Mouse (Mus musculus) liver, embryonic 15.5 days (tissue): ENCODE results near the gene Bag3. TPM values are rescaled to one million over a fixed set of nuclear protein-coding genes. Genes with fewer than 3 reads are reported as not detected.
"Not testable (repeated sequence)": the region's sequence is repeated elsewhere in the genome, so short reads cannot be mapped to it uniquely, and the experiment has no call there.

Experiments used
- ATAC-seq: fragments of 200-750 bp; cut with Nextera tagmentation; 2 replicates; pipeline ENCODE4 v1.8.0; 2017; ENCODE audit warnings: moderate number of reproducible peaks, mild to moderate bottlenecking, moderate library complexity; ENCODE audit not compliant: insufficient read depth
- H3K27ac ChIP-seq: fragments of 300-500 bp; sonication (generic); replicated peaks from 2 replicates; pipeline ENCODE4 v1.5.1; 2015; ENCODE audit warnings: mild to moderate bottlenecking, inconsistent platforms
- H3K27me3 ChIP-seq: fragments of 300-500 bp; sonication (generic); 2 replicates; pipeline ENCODE4 v1.6.1; 2015; ENCODE audit warnings: mild to moderate bottlenecking, inconsistent platforms
- H3K36me3 ChIP-seq: fragments of 300-500 bp; sonication (generic); replicated peaks from 2 replicates; pipeline ENCODE4 v1.6.1; 2015; ENCODE audit warnings: moderate library complexity, mild to moderate bottlenecking, inconsistent platforms
- H3K4me1 ChIP-seq: fragments of 300-500 bp; sonication (generic); replicated peaks from 2 replicates; pipeline ENCODE4 v1.6.1; 2015; ENCODE audit warnings: inconsistent platforms
- H3K4me2 ChIP-seq: fragments of 300-500 bp; sonication (generic); 2 replicates; pipeline ENCODE4 v1.6.1; 2015; ENCODE audit warnings: moderate library complexity, mild to moderate bottlenecking, inconsistent platforms
- H3K4me3 ChIP-seq: fragments of 300-500 bp; sonication (generic); replicated peaks from 2 replicates; pipeline ENCODE4 v1.5.1; 2015; ENCODE audit warnings: mild to moderate bottlenecking, inconsistent platforms
- H3K9ac ChIP-seq: fragments of 300-500 bp; sonication (generic); 2 replicates; pipeline ENCODE4 v1.6.1; 2015; ENCODE audit warnings: moderate library complexity, mild to moderate bottlenecking, inconsistent platforms
- H3K9me3 ChIP-seq: fragments of 300-500 bp; sonication (generic); replicated peaks from 2 replicates; pipeline ENCODE4 v1.6.1; 2016; ENCODE audit warnings: inconsistent platforms
- WGBS: fragments of 180-500 bp; shearing (Covaris S2); methylation state at CpG from one replicate; pipeline ENCODE4 v1.1.7; 2015; ENCODE audit warnings: mixed read lengths; ENCODE audit not compliant: insufficient replicate concordance; 5-methylcytosine and 5-hydroxymethylcytosine counted together
- polyA plus RNA-seq: library from polyadenylated mRNA; unstranded; fragments of >200 nt; fragmentation: Nextera tagmentation; extraction: Ambion mirVana; gene quantifications from 2 replicates; pipeline ENCODE4 v1.2.1, GENCODE M21; 2015

Gene Bag3
- polyA plus RNA-seq, 1 experiment from 2014 or later: 2.6 TPM

DNA sequence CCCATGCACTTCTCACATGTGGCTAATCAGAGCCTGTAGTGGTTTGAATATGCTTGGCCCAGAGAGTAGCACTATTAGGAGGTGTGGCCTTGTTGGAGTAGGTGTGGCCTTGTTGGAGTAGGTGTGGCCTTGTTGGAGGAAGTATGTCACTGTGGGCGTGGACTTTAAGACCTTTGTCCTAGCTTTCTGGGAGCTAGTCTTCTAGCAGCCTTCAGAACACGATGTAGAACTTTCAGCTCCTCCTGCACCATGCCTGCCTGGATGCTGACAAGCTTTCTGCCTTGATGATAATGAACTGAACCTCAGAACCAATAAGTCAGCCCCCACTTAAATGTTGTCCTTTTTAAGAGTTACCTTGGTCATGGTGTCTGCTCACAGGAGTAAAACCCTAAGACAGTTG lies 46.0 kb downstream of the Bag3 start:
- not testable (repeated sequence) for H3K4me1 ChIP-seq, H3K9ac ChIP-seq, H3K4me2 ChIP-seq, H3K27ac ChIP-seq, H3K4me3 ChIP-seq, H3K9me3 ChIP-seq, H3K36me3 ChIP-seq, ATAC-seq, H3K27me3 ChIP-seq
- WGBS: 76% methylated on average over 2 of the region's 2 CpGs

DNA sequence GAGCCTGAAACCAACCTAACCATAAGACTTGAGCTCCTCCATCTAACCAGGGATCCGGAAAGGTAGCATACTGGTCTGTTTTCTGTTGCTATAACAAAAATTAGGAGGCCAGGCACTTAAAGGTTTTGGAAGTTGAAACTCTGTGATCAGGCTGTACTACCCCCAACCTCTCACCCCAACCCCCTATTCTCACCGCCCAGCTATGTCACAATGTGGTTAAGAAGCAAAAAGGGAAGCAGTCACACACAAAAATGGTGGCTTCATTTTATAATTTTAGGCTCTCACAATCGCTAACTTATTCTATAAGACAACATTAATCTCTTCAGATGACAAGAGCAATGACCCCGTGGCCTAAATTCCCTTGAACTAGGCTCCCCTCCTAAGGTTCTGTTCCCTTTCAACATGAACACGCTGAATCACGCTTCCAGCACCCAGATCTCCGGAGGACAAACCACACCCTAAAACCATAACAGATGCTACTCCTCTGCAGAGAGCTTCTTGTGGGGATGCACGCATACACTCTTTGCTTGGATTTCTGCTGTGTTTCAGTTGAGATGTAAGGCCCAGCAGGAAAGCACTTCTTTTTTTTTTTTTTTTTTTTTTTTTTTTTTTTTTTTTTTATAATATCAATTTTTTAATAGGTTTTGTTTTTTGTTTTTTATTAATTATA lies 46.7 kb downstream of the Bag3 start:
- WGBS: 43% methylated on average over 8 of the region's 8 CpGs
- H3K9me3 ChIP-seq: no peaks in the 10 kb centered on the region
- no peaks in the 10 kb centered on the region for H3K36me3 ChIP-seq
- no peak for ATAC-seq
- H3K27me3 ChIP-seq: no peaks in the 10 kb centered on the region
- no peak overlapping the region for H3K4me2 ChIP-seq
- no peak overlapping the region for H3K27ac ChIP-seq
- peaks cover 7% of the 10 kb centered on the region; the same call in 1 of the 2 replicates for H3K4me1 ChIP-seq
- no peak overlapping the region for H3K4me3 ChIP-seq
- H3K9ac ChIP-seq: no peak overlapping the region

- not testable (repeated sequence) for H3K4me1 ChIP-seq, H3K4me2 ChIP-seq, H3K27me3 ChIP-seq, H3K36me3 ChIP-seq, H3K27ac ChIP-seq, ATAC-seq, H3K9me3 ChIP-seq, H3K4me3 ChIP-seq, H3K9ac ChIP-seq
- 76% methylated on average over 7 of the region's 7 CpGs for WGBS
Measured at GRCm38 (mm10) chr7:128570657-128571056, 47.2 kb downstream of the Bag3 start.

DNA sequence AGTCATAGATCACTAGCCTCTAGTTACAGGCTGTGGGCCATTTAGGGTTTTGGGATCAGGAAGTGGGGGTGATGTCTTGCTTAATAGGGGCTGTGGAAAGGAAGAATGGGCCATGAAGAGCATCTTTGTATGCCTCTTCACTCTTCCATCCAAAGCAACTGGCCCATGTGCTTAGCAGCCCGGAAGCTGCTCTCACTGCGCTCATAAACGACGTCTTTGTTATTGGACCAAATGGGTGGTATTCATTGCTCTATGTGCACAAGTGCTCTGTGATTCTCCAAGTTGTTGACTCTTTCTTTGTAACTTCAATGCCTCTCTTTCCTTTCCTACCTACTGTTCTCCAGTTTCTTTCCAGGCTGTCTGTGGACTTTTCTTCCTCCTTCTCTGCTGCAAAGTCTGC lies 48.6 kb downstream of the Bag3 start:
- H3K36me3 ChIP-seq: no peaks in the 10 kb centered on the region

DNA sequence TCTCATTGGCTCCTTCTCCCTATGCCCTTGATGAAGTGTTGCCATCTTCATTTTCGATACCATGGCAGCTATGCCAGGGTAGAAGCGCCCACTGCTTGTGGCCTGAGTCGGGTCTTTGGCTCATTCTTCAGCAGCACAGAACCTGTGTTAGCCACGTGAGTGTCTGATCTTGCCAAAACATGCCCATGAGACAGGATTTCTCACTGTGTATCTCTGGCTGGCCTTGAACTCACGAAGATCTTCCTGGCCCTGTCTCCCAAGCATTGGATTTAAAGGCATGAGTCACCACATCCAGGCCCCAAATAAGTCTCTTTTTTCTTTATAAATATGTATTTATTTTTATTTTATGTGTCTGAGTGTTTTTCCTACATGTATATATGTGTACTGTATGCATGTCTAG lies 51.8 kb downstream of the Bag3 start:
- 67% methylated on average over 5 of the region's 5 CpGs for WGBS
- Histone ChIP-seq H3K4me2 (no peak overlapping the region), H3K27ac (no peak overlapping the region), H3K9me3 (no peaks in the 10 kb centered on the region), H3K9ac (no peak overlapping the region), H3K4me1 (peaks cover 7% of the 10 kb centered on the region), H3K27me3 (no peaks in the 10 kb centered on the region), H3K36me3 (no peaks in the 10 kb centered on the region), H3K4me3 (no peak overlapping the region)
- no peak for ATAC-seq

More for the DNA sequence above, 48.6 kb downstream of the Bag3 start:
- no peak overlapping the region for H3K9ac ChIP-seq
- H3K4me1 ChIP-seq: peaks cover 7% of the 10 kb centered on the region; the same call in 1 of the 2 replicates
- H3K27me3 ChIP-seq: no peaks in the 10 kb centered on the region
- 62% methylated on average over 4 of the region's 4 CpGs for WGBS
- no peak overlapping the region for H3K4me2 ChIP-seq
- H3K4me3 ChIP-seq: no peak overlapping the region
- H3K27ac ChIP-seq: no peak overlapping the region
- no peaks in the 10 kb centered on the region for H3K9me3 ChIP-seq
- no peak for ATAC-seq

DNA sequence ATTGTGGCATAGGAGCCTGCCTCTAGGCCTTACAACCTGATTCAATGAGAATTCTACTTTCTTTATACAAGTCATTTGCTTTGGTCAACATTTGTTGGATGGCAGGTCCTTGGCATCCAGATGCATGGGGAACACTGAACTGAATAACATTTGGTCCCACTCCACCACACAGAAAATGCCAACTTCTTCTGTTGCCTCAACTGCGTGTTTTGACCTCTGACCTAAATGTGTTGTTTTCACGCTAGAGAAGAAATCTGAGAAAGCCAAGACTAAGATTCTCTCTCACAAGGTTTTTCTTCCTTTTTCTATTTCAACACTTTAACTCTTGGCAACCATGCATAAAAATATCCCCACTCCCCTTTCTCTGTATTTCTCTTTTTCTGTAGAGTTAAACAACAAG lies 52.4 kb downstream of the Bag3 start:
- H3K9ac ChIP-seq: no peak overlapping the region
- H3K27ac ChIP-seq: no peak overlapping the region
- H3K4me1 ChIP-seq: peaks cover 10% of the 10 kb centered on the region; the same call in 1 of the 2 replicates
- no peak overlapping the region for H3K4me2 ChIP-seq
- H3K4me3 ChIP-seq: no peak overlapping the region
- H3K9me3 ChIP-seq: no peaks in the 10 kb centered on the region
- no peaks in the 10 kb centered on the region for H3K27me3 ChIP-seq
- no peak for ATAC-seq
- no peaks in the 10 kb centered on the region for H3K36me3 ChIP-seq
- 71% methylated on average over 2 of the region's 2 CpGs for WGBS

DNA sequence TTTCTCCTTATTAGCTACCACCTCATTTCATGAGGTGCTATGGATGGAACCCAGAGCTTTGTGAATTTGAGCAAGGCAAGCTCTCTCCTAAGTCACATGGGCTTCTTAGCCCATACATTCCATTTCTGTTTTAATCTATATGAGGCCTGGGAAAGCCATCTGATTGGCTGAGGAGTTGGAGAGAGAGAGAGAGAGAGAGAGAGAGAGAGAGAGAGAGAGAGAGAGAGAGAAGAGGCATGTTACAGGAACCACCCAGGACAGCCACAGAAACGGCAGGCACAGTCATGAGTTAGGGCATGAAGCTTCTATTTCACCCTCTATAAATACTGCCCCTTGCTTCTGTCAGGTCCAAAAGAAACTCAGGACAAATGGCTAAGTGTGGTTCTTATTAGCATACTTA lies 54.2 kb downstream of the Bag3 start:
- no peak overlapping the region for H3K4me3 ChIP-seq
- peaks cover 10% of the 10 kb centered on the region; the same call in 1 of the 2 replicates for H3K4me1 ChIP-seq
- no peak overlapping the region for H3K4me2 ChIP-seq
- no peak overlapping the region for H3K27ac ChIP-seq
- no peaks in the 10 kb centered on the region for H3K27me3 ChIP-seq
- H3K36me3 ChIP-seq: no peaks in the 10 kb centered on the region
- 24% methylated on average over 1 of the region's 1 CpGs for WGBS
- no peak for ATAC-seq
- H3K9me3 ChIP-seq: no peaks in the 10 kb centered on the region
- no peak overlapping the region for H3K9ac ChIP-seq

- no peaks in the 10 kb centered on the region for H3K36me3 ChIP-seq
- no peak overlapping the region for H3K27ac ChIP-seq
- no peaks in the 10 kb centered on the region for H3K9me3 ChIP-seq
- H3K27me3 ChIP-seq: no peaks in the 10 kb centered on the region
- no peak overlapping the region for H3K4me3 ChIP-seq
- ATAC-seq: no peak
- 72% methylated on average over 10 of the region's 10 CpGs for WGBS
- H3K4me1 ChIP-seq: peaks cover 10% of the 10 kb centered on the region
- no peak overlapping the region for H3K4me2 ChIP-seq
- no peak overlapping the region for H3K9ac ChIP-seq
Measured at GRCm38 (mm10) chr7:128578199-128578945, 55.0 kb downstream of the Bag3 start.

DNA sequence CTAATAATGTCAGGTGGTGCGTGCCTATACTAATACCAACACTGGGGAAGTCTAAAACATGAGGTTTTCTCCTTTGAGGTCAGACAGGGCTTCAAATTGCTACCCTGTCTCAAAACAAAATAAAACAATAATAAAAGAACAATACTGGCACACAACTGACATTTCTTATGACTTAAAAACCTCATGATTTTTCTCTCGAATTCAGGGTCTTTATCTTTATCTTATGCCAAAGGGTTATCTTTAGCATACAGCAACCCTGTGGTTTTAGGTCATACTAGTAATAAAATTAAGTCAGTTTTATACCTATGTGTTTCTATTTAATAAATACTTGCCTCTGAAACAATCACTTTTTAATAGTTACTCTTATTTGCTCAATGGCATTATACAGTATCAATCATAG lies 56.0 kb downstream of the Bag3 start:
- ATAC-seq: no peak
- WGBS: 42% methylated on average over 2 of the region's 2 CpGs
- Histone ChIP-seq H3K9me3 (no peaks in the 10 kb centered on the region), H3K4me1 (peaks cover 10% of the 10 kb centered on the region), H3K9ac (no peak overlapping the region), H3K27ac (no peak overlapping the region), H3K4me3 (no peak overlapping the region), H3K36me3 (no peaks in the 10 kb centered on the region), H3K4me2 (no peak overlapping the region), H3K27me3 (no peaks in the 10 kb centered on the region)

DNA sequence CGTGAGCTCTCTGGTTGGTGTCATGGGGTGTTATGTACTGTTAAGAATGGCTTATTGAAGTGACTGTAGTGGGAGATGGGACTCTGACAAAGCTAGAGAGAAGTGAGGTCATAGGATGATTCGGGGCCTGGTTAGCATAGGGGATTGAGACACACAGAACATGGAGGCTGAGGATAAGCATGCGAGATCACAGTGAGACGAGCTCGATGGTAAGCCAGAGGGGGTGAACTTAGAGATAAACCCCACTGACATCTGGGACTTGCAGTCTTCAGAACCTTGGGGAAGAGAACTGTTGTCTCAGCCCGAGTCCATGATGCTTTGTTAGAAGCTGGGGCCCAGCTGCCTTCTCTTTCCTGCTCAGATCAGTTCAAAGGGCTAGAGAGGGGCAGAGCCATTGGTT lies 56.9 kb downstream of the Bag3 start:
- H3K4me3 ChIP-seq: no peak overlapping the region
- H3K4me1 ChIP-seq: peaks cover 10% of the 10 kb centered on the region
- no peaks in the 10 kb centered on the region for H3K27me3 ChIP-seq
- no peaks in the 10 kb centered on the region for H3K9me3 ChIP-seq
- no peaks in the 10 kb centered on the region for H3K36me3 ChIP-seq
- 44% methylated on average over 6 of the region's 6 CpGs for WGBS
- H3K9ac ChIP-seq: no peak overlapping the region
- ATAC-seq: no peak
- no peak overlapping the region for H3K4me2 ChIP-seq
- no peak overlapping the region for H3K27ac ChIP-seq

GRCm38 (mm10) chr7:128581864-128582484 lies 58.6 kb downstream of the Bag3 start:
- no peak for ATAC-seq
- no peak overlapping the region for H3K4me2 ChIP-seq
- no peak overlapping the region for H3K27ac ChIP-seq
- no peaks in the 10 kb centered on the region for H3K36me3 ChIP-seq
- H3K4me3 ChIP-seq: no peak overlapping the region
- no peak overlapping the region for H3K9ac ChIP-seq
- H3K4me1 ChIP-seq: peaks cover 10% of the 10 kb centered on the region
- 70% methylated on average over 15 of the region's 15 CpGs for WGBS
- H3K27me3 ChIP-seq: no peaks in the 10 kb centered on the region
- H3K9me3 ChIP-seq: no peaks in the 10 kb centered on the region
